Mouse (Mus musculus) T-helper 1 cell (primary cell): ENCODE results near the gene Lrrc29.

Experiments used
- in situ Hi-C: fragments of 300-600 bp; cut with MboI, MseI; formaldehyde crosslinking; loops from one replicate; pipeline ENCODE4 v1.15.1; 2025; ENCODE audit warnings: high pct_unique_total_duplicates

Gene Lrrc29

GRCm38 (mm10) chr8:105266775-105267174, 59.3 kb downstream of the Lrrc29 start:
- in situ Hi-C loops = loop anchor here (25.0 kb wide), 1 partner anchor 629 kb away; the partner anchor contains the start of genes Ciao2b and Rrad

GRCm38 (mm10) chr8:105265128-105265527, 61.0 kb downstream of the Lrrc29 start:
- in situ Hi-C loops = loop anchor here (25.0 kb wide), 1 partner anchor 628 kb away; the partner anchor contains the start of genes Ciao2b and Rrad

- in situ Hi-C loops = loop anchor here (25.0 kb wide), 1 partner anchor 627 kb away; the partner anchor contains the start of genes Ciao2b and Rrad
These were observed 61.8 kb downstream of the Lrrc29 start, which contains the start of the genes Tradd and Fbxl8 for GRCm38 (mm10) chr8:105264024-105264982. Tradd (minus strand) TSS chr8:105264609. Fbxl8 (plus strand) TSS chr8:105264648.

GRCm38 (mm10) chr8:105263244-105263912, 62.7 kb downstream of the Lrrc29 start:
- in situ Hi-C loops = loop anchor here (25.0 kb wide), 1 partner anchor 626 kb away; the partner anchor contains the start of genes Ciao2b and Rrad
